Mouse (Mus musculus) erythroblast, embryonic 14.5 days (primary cell): ENCODE measurements around the gene Stk33.

Source experiments
- GATA1 ChIP-seq: IDR thresholded peaks from 2 replicates; pipeline ENCODE4 v1.6.1; 2012; ENCODE audit warnings: low read length, inconsistent platforms, mixed read lengths
- TAL1 ChIP-seq: IDR thresholded peaks from 3 replicates; pipeline ENCODE4 v1.6.1; 2012; ENCODE audit warnings: low read length, inconsistent platforms, mixed read lengths

DNA sequence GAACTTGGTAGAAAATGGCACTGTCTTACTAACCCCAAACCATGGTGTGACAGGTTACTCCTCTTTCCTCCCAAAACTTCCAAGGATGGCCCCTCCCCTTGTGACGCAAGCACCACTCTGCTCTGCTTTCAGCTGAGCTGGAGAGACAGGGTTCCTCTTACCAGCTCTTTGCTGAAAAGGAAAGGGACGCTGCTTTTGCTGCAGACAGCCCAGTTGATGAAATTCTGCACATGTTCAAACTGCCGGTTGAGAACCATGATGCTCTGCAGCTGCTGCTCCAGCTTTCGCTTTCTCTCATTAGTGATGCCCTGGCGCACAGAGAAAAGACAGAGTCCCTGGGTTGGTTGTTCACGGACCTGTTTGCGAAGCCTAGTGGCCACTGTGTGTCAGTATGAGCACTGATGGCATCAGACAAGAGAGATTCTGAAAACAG lies 41.9 kb upstream of the Stk33 start:
- no peak for TF ChIP-seq TAL1
- TF ChIP-seq GATA1 = no peak
